Mouse (Mus musculus) bone marrow, adult 2 months (tissue): ENCODE data around the gene Siglec1. TPM values are rescaled to one million over a fixed set of nuclear protein-coding genes. Genes with fewer than 3 reads are reported as not detected.

ENCODE experiments used
- H3K27ac ChIP-seq: fragments of 200-500 bp; 2 replicates; pipeline ENCODE4 v1.5.1; 2012; ENCODE audit warnings: low read depth, mild to moderate bottlenecking, control low read depth, inconsistent platforms, low read length; ENCODE audit not compliant: control insufficient read depth, poor library complexity, insufficient read depth
- H3K4me1 ChIP-seq: fragments of 200-500 bp; 2 replicates; pipeline ENCODE4 v1.6.1; 2011; ENCODE audit warnings: low read length; ENCODE audit not compliant: control insufficient read depth, insufficient read depth
- H3K4me3 ChIP-seq: fragments of 200-500 bp; replicated peaks from 2 replicates; pipeline ENCODE3; 2011; ENCODE audit warnings: mild to moderate bottlenecking, low read depth, low read length, control low read depth; ENCODE audit not compliant: control insufficient read depth
- CTCF ChIP-seq: fragments of 200-500 bp; IDR thresholded peaks from 2 replicates; pipeline ENCODE4 v1.5.1; 2011; ENCODE audit warnings: low read length, control low read depth; ENCODE audit not compliant: control insufficient read depth, insufficient read depth
- POLR2A ChIP-seq: fragments of 200-500 bp; IDR thresholded peaks from 2 replicates; pipeline ENCODE4 v1.6.1; 2011; ENCODE audit warnings: low read depth, mild to moderate bottlenecking, control low read depth, low read length, borderline replicate concordance; ENCODE audit not compliant: control insufficient read depth
- WGBS: fragments of 180-500 bp; shearing (Covaris S2); methylation state at CpG from one replicate; pipeline ENCODE4 v1.1.7; 2018; 5-methylcytosine and 5-hydroxymethylcytosine counted together
- polyA plus RNA-seq: library from polyadenylated mRNA; stranded (reverse); fragments of >200 nt; gene quantifications from 2 replicates; pipeline ENCODE4 v1.2.4, GENCODE M21; 2011; ENCODE audit warnings: low replicate concordance; ENCODE audit not compliant: missing spikeins, insufficient read depth, insufficient read length

Siglec1 gene
- polyA plus RNA-seq, 1 experiment = 6.2 TPM

DNA sequence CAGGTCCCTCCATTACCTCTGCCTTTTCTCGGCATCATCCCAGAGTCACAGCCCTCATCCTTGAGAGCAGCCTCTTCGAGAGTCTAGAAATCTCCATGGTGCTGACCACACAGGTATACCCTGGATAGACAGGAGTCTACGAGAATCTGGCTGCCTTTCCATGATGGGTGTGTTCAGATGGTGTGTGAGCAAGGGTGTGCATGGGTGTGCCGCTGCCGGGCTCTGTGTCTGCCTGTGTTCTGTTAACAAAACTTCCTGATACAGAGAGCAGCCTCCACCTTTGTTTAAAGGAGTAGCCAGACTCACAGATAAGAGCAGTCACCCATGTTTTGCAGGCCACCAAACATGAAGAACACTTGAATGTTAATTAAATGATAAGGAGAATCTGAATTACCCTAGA lies 43.3 kb upstream of the Siglec1 start:
- TF ChIP-seq CTCF = no peak
- no peak overlapping the region for H3K27ac ChIP-seq
- H3K4me3 ChIP-seq = no peak overlapping the region
- 75% methylated on average over 5 of the region's 5 CpGs for WGBS
- H3K4me1 ChIP-seq = peaks cover 3% of the 10 kb centered on the region; the same call in 1 of the 2 replicates

DNA sequence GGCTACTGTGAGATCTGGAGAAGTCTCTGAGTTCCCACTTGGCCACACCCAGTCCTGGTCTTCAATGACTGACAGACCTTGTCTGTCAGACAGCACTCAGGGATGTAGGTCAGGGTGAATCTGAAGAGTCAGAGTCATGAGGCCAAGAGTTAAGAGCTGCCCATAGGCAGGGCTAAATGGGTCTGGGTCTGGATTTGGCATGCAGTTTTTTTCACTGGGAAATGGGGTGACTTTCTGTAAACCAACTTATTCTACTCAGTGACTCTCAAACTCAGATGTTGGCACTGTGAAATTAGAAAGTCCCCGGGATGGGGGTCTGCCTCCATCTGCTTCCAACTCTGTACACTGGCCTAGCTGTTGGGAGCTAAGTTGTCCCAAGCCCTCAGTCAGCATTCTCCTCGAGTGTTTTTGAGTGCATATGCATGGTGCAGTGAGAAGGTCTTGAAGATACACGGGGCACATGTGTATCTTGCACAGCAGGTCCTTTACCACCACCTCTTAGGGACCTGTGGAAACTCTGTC lies 42.1 kb upstream of the Siglec1 start:
- TF ChIP-seq CTCF = no peak
- TF ChIP-seq POLR2A = no peak
- Histone ChIP-seq H3K4me1 (0 out of 2 replicates have a peak, but pooled peaks cover 2% of the 10 kb centered on the region), H3K27ac (no peak overlapping the region), H3K4me3 (no peak overlapping the region)
- WGBS = 69% methylated on average over 3 of the region's 3 CpGs

DNA sequence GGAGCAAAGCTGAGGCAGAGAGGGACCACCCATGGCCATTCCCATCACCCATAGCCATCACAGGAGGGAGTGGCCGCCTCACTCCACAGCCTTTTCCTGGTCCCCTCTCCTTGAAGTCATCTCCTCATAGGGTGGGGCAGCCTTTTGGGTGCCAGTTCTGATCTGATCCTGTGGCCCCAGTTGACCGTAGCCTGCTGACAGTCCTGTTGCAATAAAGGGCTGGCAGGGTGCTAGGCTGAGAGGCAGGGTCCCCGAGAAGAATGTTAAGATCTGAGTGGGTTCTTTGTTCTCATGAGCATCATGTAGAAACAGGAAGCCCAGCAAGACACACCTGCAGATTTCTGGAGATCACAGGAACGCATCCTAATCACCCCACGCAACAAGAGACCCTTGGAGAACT lies 41.6 kb upstream of the Siglec1 start:
- H3K27ac ChIP-seq = no peak overlapping the region

DNA sequence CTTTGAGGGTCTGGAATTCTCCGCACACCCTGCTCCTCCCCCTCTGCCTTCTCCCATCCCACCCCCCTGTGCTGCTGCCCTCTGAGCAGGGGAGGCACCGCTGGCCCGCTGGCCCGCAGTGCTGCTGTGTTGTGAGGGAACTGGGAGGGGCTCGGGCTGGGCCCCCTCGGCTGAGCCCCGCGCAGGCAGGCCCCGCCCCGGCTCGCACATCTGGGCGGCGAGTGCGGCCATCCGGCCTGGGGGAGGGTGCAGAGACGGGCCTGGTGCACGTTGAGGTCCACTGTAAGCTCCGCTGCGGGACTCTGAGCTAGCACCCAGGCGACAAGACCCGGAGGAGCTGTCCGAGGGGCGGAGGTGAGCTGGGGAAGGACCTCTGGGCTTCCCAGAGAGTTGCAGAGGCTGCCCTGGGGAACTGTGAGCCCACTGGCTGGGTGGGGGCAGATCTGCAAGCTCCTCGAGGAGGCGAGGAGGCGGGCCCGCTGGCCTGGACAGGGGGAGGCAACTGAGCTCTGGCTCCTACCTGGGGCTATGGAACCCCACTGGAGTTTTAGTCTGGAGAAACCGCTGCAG lies 40.7 kb upstream of the Siglec1 start, which contains the start of gene Hspa12b:
Gene Hspa12b, plus strand, starts transcription at position 120 of the 570 bp plus-strand sequence.
- WGBS = 4% methylated on average over 28 of the region's 28 CpGs
- H3K27ac ChIP-seq = no peak within 1 kb of the TSS
- 0 out of 2 replicates have a peak, but pooled peaks cover 2% of the 10 kb centered on the region for H3K4me1 ChIP-seq
- no peak for TF ChIP-seq POLR2A
- no peak for TF ChIP-seq CTCF
- no peak within 1 kb of the TSS for H3K4me3 ChIP-seq

More for the DNA sequence above, 41.6 kb upstream of the Siglec1 start:
- Histone ChIP-seq H3K4me3 (no peak overlapping the region), H3K4me1 (0 out of 2 replicates have a peak, but pooled peaks cover 2% of the 10 kb centered on the region)
- no peak for TF ChIP-seq CTCF
- no peak for TF ChIP-seq POLR2A
- 81% methylated on average over 5 of the region's 5 CpGs for WGBS

DNA sequence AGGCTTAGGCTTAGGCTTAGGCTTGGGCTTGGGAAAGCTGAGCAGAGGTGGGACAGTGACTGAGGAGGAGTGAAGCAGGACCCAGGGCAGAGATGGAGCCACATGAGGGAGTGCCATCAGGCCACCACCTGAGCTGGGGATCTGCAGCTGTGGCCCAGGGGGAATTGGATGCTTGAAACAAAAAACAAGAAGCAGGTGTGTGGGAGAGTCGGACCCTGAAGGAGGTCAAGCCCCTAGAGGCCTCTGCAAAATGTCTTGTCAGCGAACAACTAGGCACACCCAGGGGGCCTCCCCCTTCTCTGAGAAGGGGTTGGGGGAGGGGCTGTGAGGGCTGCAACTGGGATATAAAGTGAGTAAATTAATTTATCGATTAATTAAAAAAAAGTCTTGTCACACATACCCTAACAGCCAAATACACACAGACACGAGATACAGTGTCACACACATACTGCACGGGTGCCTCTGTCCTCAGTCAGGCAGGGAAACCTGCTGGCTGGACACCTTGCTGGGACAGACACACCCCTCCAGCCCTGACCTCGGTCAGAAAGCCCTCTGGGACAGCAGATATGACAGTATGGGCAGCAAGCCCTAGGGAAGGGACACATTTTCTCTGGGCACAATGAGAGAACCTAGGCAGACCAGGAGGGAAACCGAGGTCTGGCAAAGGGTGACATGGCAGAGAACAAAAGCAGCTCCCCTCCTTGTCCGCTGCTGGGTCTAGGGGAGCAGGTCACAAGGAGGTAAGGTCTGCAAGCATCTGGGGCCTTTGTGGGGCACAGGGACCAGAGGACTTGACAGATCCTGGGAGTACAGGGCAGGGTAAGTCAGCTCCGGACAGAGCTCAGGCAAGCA lies 39.6 kb upstream of the Siglec1 start:
- Histone ChIP-seq H3K27ac (no peak overlapping the region), H3K4me1 (0 out of 2 replicates have a peak, but pooled peaks cover 2% of the 10 kb centered on the region), H3K4me3 (no peak overlapping the region)
- no peak for TF ChIP-seq POLR2A
- no peak for TF ChIP-seq CTCF
- WGBS = 77% methylated on average over 9 of the region's 9 CpGs

DNA sequence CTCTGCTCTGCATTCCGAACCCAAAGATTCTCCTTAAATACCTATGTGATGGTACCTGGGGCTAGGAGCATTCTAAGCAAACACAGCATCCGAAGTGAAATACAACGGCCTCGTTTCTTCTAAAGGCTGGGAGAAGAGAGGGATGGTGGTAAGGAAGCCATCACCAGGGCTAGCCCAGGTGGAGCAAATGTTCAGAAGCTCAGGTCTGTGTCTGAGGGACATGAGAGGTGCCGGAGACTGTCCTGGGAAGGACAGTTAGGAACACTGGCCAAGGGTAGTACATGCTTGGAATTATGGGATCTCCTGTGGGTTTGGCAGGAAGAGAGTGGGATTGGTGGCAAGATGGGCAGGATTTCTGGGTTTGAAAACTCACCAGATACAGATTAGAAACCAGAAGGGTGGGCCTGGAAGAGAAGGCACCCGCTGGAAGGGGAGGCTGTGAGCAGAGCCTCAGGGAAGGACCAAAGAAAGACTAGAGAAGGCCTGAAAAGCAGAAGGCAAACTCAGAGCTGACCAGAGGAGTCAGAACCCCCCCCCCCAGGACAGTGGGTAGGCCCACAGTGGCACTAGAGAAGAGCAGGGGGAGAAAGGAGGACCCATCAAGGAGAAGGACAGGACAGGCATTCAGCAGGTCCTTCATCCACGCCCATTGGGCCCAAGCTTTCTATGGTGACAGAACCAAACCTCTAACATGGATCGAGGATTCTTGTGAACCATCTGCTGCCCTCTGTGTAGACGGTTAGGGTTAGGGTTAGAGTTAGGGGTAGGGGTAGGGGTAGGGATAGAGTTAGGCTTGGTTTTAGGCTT lies 38.8 kb upstream of the Siglec1 start:
- H3K4me3 ChIP-seq = no peak overlapping the region
- H3K27ac ChIP-seq = no peak overlapping the region
- 83% methylated on average over 9 of the region's 9 CpGs for WGBS
- 0 out of 2 replicates have a peak, but pooled peaks cover 2% of the 10 kb centered on the region for H3K4me1 ChIP-seq
- TF ChIP-seq POLR2A = no peak
- no peak for TF ChIP-seq CTCF

DNA sequence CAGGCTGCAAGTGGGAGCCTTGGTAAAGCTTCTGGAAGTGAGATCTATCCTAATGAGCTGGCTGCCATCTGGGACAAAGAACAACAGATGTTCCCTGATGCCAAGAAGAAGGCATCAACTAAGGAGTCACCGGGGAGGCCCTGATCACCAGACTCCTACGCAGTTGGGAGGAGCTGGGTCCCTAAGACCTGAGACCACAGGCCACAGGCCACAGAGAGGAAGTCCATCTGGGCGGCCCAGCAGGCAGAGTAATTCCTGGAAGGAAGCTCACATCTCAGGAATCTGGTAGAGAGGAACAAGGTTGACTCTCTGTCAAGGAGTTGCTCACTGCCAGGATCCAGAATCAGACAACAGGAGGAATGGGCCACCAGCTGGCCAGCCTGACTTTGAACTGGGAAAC lies 37.6 kb upstream of the Siglec1 start:
- H3K4me1 ChIP-seq = 0 out of 2 replicates have a peak, but pooled peaks cover 1% of the 10 kb centered on the region
- 12% methylated on average over 3 of the region's 3 CpGs for WGBS
- TF ChIP-seq CTCF = no peak
- no peak for TF ChIP-seq POLR2A
- no peak overlapping the region for H3K4me3 ChIP-seq
- no peak overlapping the region for H3K27ac ChIP-seq

DNA sequence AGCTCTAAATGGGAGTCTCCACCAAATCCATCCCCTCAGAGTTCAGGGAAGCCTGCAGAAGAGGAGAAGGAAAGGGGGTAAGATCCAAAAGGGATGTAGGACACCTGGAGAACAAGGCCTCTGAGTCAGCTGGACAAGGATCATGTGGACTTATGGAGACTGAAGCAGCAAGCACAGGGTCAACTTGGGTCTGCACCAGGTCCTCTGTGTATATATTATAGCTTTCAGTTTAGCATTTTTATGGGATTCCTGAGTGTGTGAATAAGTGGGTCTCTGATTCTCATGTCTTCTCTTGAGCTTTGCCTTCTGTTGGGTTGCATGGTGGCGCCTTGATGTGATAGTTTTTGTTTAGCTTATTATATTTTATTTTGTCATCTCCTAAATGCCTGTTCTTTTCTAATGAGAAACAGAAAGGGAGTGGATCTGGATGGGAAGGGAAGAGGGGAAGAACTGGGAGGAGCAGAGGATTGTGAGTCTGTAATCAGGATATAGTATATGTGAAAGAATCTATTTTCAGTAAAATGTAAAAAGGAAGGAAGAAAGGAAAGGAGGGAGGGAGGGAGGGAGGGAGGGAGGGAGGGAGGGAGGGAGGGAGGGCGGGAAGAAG lies 32.5 kb upstream of the Siglec1 start:
- WGBS = 84% methylated on average over 2 of the region's 2 CpGs
- Histone ChIP-seq H3K27ac (no peak overlapping the region), H3K4me1 (no peaks in the 10 kb centered on the region), H3K4me3 (no peak overlapping the region)
- no peak for TF ChIP-seq CTCF
- TF ChIP-seq POLR2A = no peak
